Mouse (Mus musculus) neutrophil, adult 83 days (primary cell): ENCODE measurements around the gene Ss18l1. TPM values are rescaled to one million over a fixed set of nuclear protein-coding genes. Genes with fewer than 3 reads are reported as not detected.

ENCODE experiments used
- total RNA-seq, 2 experiments: library from RNA; stranded (reverse); gene quantifications; one replicate each; pipeline ENCODE4 v1.2.4; 2023

The Ss18l1 gene
- total RNA-seq: 1 to 10 TPM; 3.6 to 5.1 TPM

GRCm38 (mm10) chr2:180042256-180042857, at the start of gene Ss18l1, which contains the start of gene Psma7:
Ss18l1 (plus strand) TSS chr2:180042509.
Psma7 (minus strand) TSS chr2:180042433.

GRCm38 (mm10) chr2:180024401-180025098, 17.8 kb upstream of the Ss18l1 start, which contains the start of gene Lsm14b:
Lsm14b (plus strand) TSS chr2:180024987.

GRCm38 (mm10) chr2:180070481-180071453, 28.5 kb downstream of the Ss18l1 start, which contains the start of gene Mtg2:
Mtg2 (plus strand) TSS chr2:180070588.

GRCm38 (mm10) chr2:180103978-180104658, 61.8 kb downstream of the Ss18l1 start, which contains the start of gene Hrh3:
Hrh3 (minus strand) TSS chr2:180104488.

GRCm38 (mm10) chr2:180118661-180119438, 76.5 kb downstream of the Ss18l1 start, which contains the start of gene Osbpl2:
Osbpl2 (plus strand) TSS chr2:180119306.

Other genes with a start within 250 kb of the Ss18l1 start
- 10 to 100 TPM; 32.3 to 34.4 TPM for gene Taf4, start 65.9 kb upstream of the Ss18l1 start, total RNA-seq
- gene Lsm14b, start 17.5 kb upstream of the Ss18l1 start, total RNA-seq: 10 to 100 TPM; 17.5 to 19.0 TPM
- gene Psma7, start 76 bp upstream of the Ss18l1 start, total RNA-seq: 100 to 1,000 TPM; 143 to 147 TPM
- 1 to 10 TPM; 8.8 to 9.8 TPM for gene Mtg2, start 28.1 kb downstream of the Ss18l1 start, total RNA-seq
- gene Hrh3, start 62.0 kb downstream of the Ss18l1 start, total RNA-seq: not detected
- gene Osbpl2, start 76.8 kb downstream of the Ss18l1 start, total RNA-seq: 10 to 100 TPM; 63.3 to 75.7 TPM
- 10 to 100 TPM; 65.2 to 68.4 TPM for gene Adrm1, start 129.0 kb downstream of the Ss18l1 start, total RNA-seq
- gene Lama5, start 183.3 kb downstream of the Ss18l1 start, total RNA-seq: under 1 TPM; 0.13 to 0.93 TPM
- gene Rps21, start 214.9 kb downstream of the Ss18l1 start, total RNA-seq: 100 to 1,000 TPM; 572 to 585 TPM
- gene Cables2, start 231.0 kb downstream of the Ss18l1 start, total RNA-seq: 10 to 100 TPM; 26.3 to 28.2 TPM
- gene Rbbp8nl, start 247.4 kb downstream of the Ss18l1 start, total RNA-seq: not detected